Mouse (Mus musculus) C2C12 (cell line): ENCODE results near the gene Amacr.

Experiments used
- CTCF ChIP-seq: IDR thresholded peaks from one replicate; pipeline ENCODE4 v1.5.1; 2011; ENCODE audit not compliant: control insufficient read depth, insufficient read depth, insufficient read length
- FOSL1 ChIP-seq: IDR thresholded peaks from one replicate; pipeline ENCODE4 v1.8.0; 2011; ENCODE audit warnings: mild to moderate bottlenecking, low read length; ENCODE audit not compliant: poor library complexity, insufficient read depth, severe bottlenecking
- MAX ChIP-seq: IDR thresholded peaks from one replicate; pipeline ENCODE4 v1.6.1; 2011; ENCODE audit warnings: mild to moderate bottlenecking, control low read depth

DNA sequence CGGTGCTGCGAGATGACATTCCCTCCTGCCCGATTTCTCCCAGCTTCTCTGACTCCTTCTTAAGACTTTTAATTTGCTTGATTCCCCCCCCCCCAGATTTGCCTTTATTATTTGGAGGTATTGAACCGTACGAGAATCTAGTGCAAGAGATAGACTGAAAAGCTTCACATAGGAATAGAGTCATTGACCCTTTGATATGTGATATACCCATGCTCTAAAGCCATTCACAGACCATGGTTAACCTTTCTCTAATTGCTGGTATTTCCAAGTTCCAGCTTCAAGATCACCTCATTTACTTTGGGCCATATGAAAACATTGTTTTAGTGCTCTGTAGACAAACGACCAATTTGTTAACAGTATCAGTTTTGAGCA lies 494 bp downstream of the Amacr start:
- no peak for TF ChIP-seq CTCF
- no peak for TF ChIP-seq MAX
- no peak for TF ChIP-seq FOSL1
